Mouse (Mus musculus) stomach, embryonic 15.5 days (tissue): ENCODE measurements at regions not wholly inside any gene's neighbourhood (a gene's known extent, or its start where the extent isn't known, plus 50 kb on each side); places are given as distances from the start of the nearest gene placed in this dataset.

ENCODE experiments used
- ATAC-seq: fragments of 200-750 bp; cut with Nextera tagmentation; 2 replicates; pipeline ENCODE4 v1.8.0; 2017; ENCODE audit warnings: low read depth, moderate number of reproducible peaks, moderate TSS enrichment; ENCODE audit not compliant: insufficient read depth, low FRiP score
- H3K27ac ChIP-seq: fragments of 300-500 bp; sonication (generic); 2 replicates; pipeline ENCODE4 v1.5.1; 2015; ENCODE audit warnings: mild to moderate bottlenecking, inconsistent platforms
- H3K27me3 ChIP-seq: fragments of 300-500 bp; sonication (generic); replicated peaks from 2 replicates; pipeline ENCODE4 v1.6.1; 2015; ENCODE audit warnings: inconsistent platforms
- H3K36me3 ChIP-seq: fragments of 300-500 bp; sonication (generic); 2 replicates; pipeline ENCODE4 v1.6.1; 2015; ENCODE audit warnings: inconsistent platforms
- H3K4me1 ChIP-seq: fragments of 300-500 bp; sonication (generic); 2 replicates; pipeline ENCODE4 v1.6.1; 2015; ENCODE audit warnings: inconsistent platforms
- H3K4me2 ChIP-seq: fragments of 300-500 bp; sonication (generic); 2 replicates; pipeline ENCODE4 v1.6.1; 2015; ENCODE audit warnings: mild to moderate bottlenecking, inconsistent platforms
- H3K4me3 ChIP-seq: fragments of 300-500 bp; sonication (generic); replicated peaks from 2 replicates; pipeline ENCODE4 v1.5.1; 2015; ENCODE audit warnings: inconsistent platforms
- H3K9ac ChIP-seq: fragments of 300-500 bp; sonication (generic); 2 replicates; pipeline ENCODE4 v1.6.1; 2015; ENCODE audit warnings: inconsistent platforms
- H3K9me3 ChIP-seq: fragments of 300-500 bp; sonication (generic); 2 replicates; pipeline ENCODE4 v1.6.1; 2016; ENCODE audit warnings: inconsistent platforms
- WGBS: fragments of 180-500 bp; shearing (Covaris S2); methylation state at CpG from one replicate; pipeline ENCODE4 v1.1.7; 2015; 5-methylcytosine and 5-hydroxymethylcytosine counted together

GRCm38 (mm10) chr13:59946509-59946908 is 123.6 kb upstream of the Tut7 start:
- ATAC-seq: no peak
- WGBS: 66% methylated on average over 4 of the region's 4 CpGs
- H3K4me2 ChIP-seq: no peak overlapping the region
- H3K4me1 ChIP-seq: 0 out of 2 replicates have a peak, but pooled peaks cover 3% of the 10 kb centered on the region
- H3K4me3 ChIP-seq: no peak overlapping the region
- H3K9me3 ChIP-seq: no peaks in the 10 kb centered on the region
- 0 out of 2 replicates have a peak, but pooled peaks cover 7% of the 10 kb centered on the region for H3K27me3 ChIP-seq
- no peak overlapping the region for H3K27ac ChIP-seq
- no peaks in the 10 kb centered on the region for H3K36me3 ChIP-seq
- H3K9ac ChIP-seq: no peak overlapping the region

GRCm38 (mm10) chr13:59945631-59946030 is 122.7 kb upstream of the Tut7 start:
- Histone ChIP-seq H3K4me3 (no peak overlapping the region), H3K4me1 (0 out of 2 replicates have a peak, but pooled peaks cover 6% of the 10 kb centered on the region), H3K9me3 (no peaks in the 10 kb centered on the region), H3K4me2 (no peak overlapping the region), H3K27ac (no peak overlapping the region), H3K27me3 (0 out of 2 replicates have a peak, but pooled peaks cover 7% of the 10 kb centered on the region), H3K36me3 (no peaks in the 10 kb centered on the region), H3K9ac (no peak overlapping the region)
- 91% methylated on average over 1 of the region's 1 CpGs for WGBS
- ATAC-seq: no peak

- H3K27ac ChIP-seq: no peak overlapping the region
- ATAC-seq: no peak
Observed at GRCm38 (mm10) chr13:59943602-59944140, 120.7 kb upstream of the Tut7 start.

GRCm38 (mm10) chr13:59943020-59943419 is 120.1 kb upstream of the Tut7 start:
- Histone ChIP-seq H3K4me3 (no peak overlapping the region), H3K4me1 (0 out of 2 replicates have a peak, but pooled peaks cover 6% of the 10 kb centered on the region), H3K9me3 (no peaks in the 10 kb centered on the region), H3K27me3 (no peaks in the 10 kb centered on the region), H3K4me2 (no peak overlapping the region), H3K9ac (no peak overlapping the region), H3K27ac (no peak overlapping the region), H3K36me3 (no peaks in the 10 kb centered on the region)
- no peak for ATAC-seq
- WGBS: 75% methylated on average over 3 of the region's 3 CpGs

More at GRCm38 (mm10) chr13:59943602-59944140, 120.7 kb upstream of the Tut7 start:
- H3K4me1 ChIP-seq: 0 out of 2 replicates have a peak, but pooled peaks cover 6% of the 10 kb centered on the region
- 0 out of 2 replicates have a peak, but pooled peaks cover 2% of the 10 kb centered on the region for H3K27me3 ChIP-seq
- H3K36me3 ChIP-seq: no peaks in the 10 kb centered on the region
- H3K9me3 ChIP-seq: no peaks in the 10 kb centered on the region
- no peak overlapping the region for H3K4me3 ChIP-seq
- H3K4me2 ChIP-seq: no peak overlapping the region
- WGBS: 62% methylated on average over 5 of the region's 5 CpGs
- H3K9ac ChIP-seq: no peak overlapping the region

- no peak for ATAC-seq
- Histone ChIP-seq H3K9me3 (no peaks in the 10 kb centered on the region), H3K36me3 (no peaks in the 10 kb centered on the region), H3K27ac (no peak overlapping the region), H3K4me3 (no peak overlapping the region), H3K4me2 (no peak overlapping the region), H3K27me3 (no peaks in the 10 kb centered on the region), H3K9ac (no peak overlapping the region), H3K4me1 (0 out of 2 replicates have a peak, but pooled peaks cover 3% of the 10 kb centered on the region)
- WGBS: 51% methylated on average over 3 of the region's 3 CpGs
Observed at GRCm38 (mm10) chr13:59941519-59941918, 118.6 kb upstream of the Tut7 start.

GRCm38 (mm10) chr13:59940414-59941205 is 117.7 kb upstream of the Tut7 start:
- 31% methylated on average over 15 of the region's 16 CpGs for WGBS
- H3K27ac ChIP-seq: no peak overlapping the region
- H3K4me1 ChIP-seq: 0 out of 2 replicates have a peak, but pooled peaks cover 3% of the 10 kb centered on the region
- H3K36me3 ChIP-seq: no peaks in the 10 kb centered on the region
- no peak for ATAC-seq
- no peaks in the 10 kb centered on the region for H3K27me3 ChIP-seq
- no peak overlapping the region for H3K9ac ChIP-seq
- H3K4me3 ChIP-seq: no peak overlapping the region
- no peak overlapping the region for H3K4me2 ChIP-seq
- no peaks in the 10 kb centered on the region for H3K9me3 ChIP-seq

GRCm38 (mm10) chr13:59939886-59940285 is 116.9 kb upstream of the Tut7 start:
- Histone ChIP-seq H3K36me3 (no peaks in the 10 kb centered on the region), H3K9me3 (no peaks in the 10 kb centered on the region), H3K4me2 (no peak overlapping the region), H3K27ac (no peak overlapping the region), H3K4me3 (no peak overlapping the region), H3K4me1 (0 out of 2 replicates have a peak, but pooled peaks cover 3% of the 10 kb centered on the region), H3K27me3 (no peaks in the 10 kb centered on the region), H3K9ac (no peak overlapping the region)
- no peak for ATAC-seq
- 48% methylated on average over 5 of the region's 5 CpGs for WGBS

- Histone ChIP-seq H3K4me2 (no peak overlapping the region), H3K9ac (no peak overlapping the region), H3K27me3 (no peaks in the 10 kb centered on the region), H3K4me1 (0 out of 2 replicates have a peak, but pooled peaks cover 3% of the 10 kb centered on the region), H3K27ac (no peak overlapping the region), H3K36me3 (no peaks in the 10 kb centered on the region), H3K9me3 (no peaks in the 10 kb centered on the region), H3K4me3 (no peak overlapping the region)
- 54% methylated on average over 3 of the region's 3 CpGs for WGBS
- ATAC-seq: no peak
Observed at GRCm38 (mm10) chr13:59937147-59937546, 114.2 kb upstream of the Tut7 start.

- ATAC-seq: no peak
- WGBS: 33% methylated on average over 1 of the region's 1 CpGs
- H3K27ac ChIP-seq: no peak overlapping the region
- H3K4me1 ChIP-seq: no peaks in the 10 kb centered on the region
- no peaks in the 10 kb centered on the region for H3K9me3 ChIP-seq
- no peaks in the 10 kb centered on the region for H3K36me3 ChIP-seq
- no peaks in the 10 kb centered on the region for H3K27me3 ChIP-seq
- no peak overlapping the region for H3K4me2 ChIP-seq
- H3K4me3 ChIP-seq: no peak overlapping the region
- no peak overlapping the region for H3K9ac ChIP-seq
Observed at GRCm38 (mm10) chr13:59934556-59934955, 111.6 kb upstream of the Tut7 start.

- no peaks in the 10 kb centered on the region for H3K27me3 ChIP-seq
- H3K4me2 ChIP-seq: no peak overlapping the region
- no peaks in the 10 kb centered on the region for H3K36me3 ChIP-seq
- H3K4me3 ChIP-seq: no peak overlapping the region
- ATAC-seq: no peak
- no peaks in the 10 kb centered on the region for H3K9me3 ChIP-seq
- no peak overlapping the region for H3K27ac ChIP-seq
- 77% methylated on average over 1 of the region's 1 CpGs for WGBS
- no peak overlapping the region for H3K9ac ChIP-seq
- no peaks in the 10 kb centered on the region for H3K4me1 ChIP-seq
Observed at GRCm38 (mm10) chr13:59934093-59934492, 111.1 kb upstream of the Tut7 start.

GRCm38 (mm10) chr13:59927379-59928111 is 104.6 kb upstream of the Tut7 start:
- H3K27ac ChIP-seq: peak overlapping the region; percentile 51; the same call in 1 of the 2 replicates
- H3K4me2 ChIP-seq: no peak overlapping the region
- H3K9me3 ChIP-seq: no peaks in the 10 kb centered on the region
- no peaks in the 10 kb centered on the region for H3K27me3 ChIP-seq
- H3K4me3 ChIP-seq: no peak overlapping the region
- H3K9ac ChIP-seq: no peak overlapping the region
- peaks cover 4% of the 10 kb centered on the region; the same call in 1 of the 2 replicates for H3K4me1 ChIP-seq
- WGBS: 58% methylated on average over 12 of the region's 12 CpGs
- ATAC-seq: no peak; the same call in 1 of the 2 replicates
- H3K36me3 ChIP-seq: no peaks in the 10 kb centered on the region
